Mouse (Mus musculus) liver, postnatal 0 days (tissue): ENCODE measurements around the gene B3galt4.
"Not testable (repeated sequence)": the region's sequence is repeated elsewhere in the genome, so short reads cannot be mapped to it uniquely, and the experiment has no call there.

Experiments used
- CTCF ChIP-seq: sonication (generic); IDR thresholded peaks from 2 replicates; pipeline ENCODE4 v1.5.1; 2016; ENCODE audit warnings: antibody characterized with exemption, low read depth
- EP300 ChIP-seq: IDR thresholded peaks from 2 replicates; pipeline ENCODE4 v1.6.1; 2016; ENCODE audit warnings: antibody characterized with exemption, low read depth, mild to moderate bottlenecking

- TF ChIP-seq CTCF, EP300: not testable (repeated sequence)
These were observed 49.5 kb upstream of the B3galt4 start for GRCm38 (mm10) chr17:34000796-34001195.
